Mouse (Mus musculus) cortical plate, adult 2 months (tissue): ENCODE results near the gene Clcf1.

Source experiments
- CTCF ChIP-seq: fragments of 200-500 bp; IDR thresholded peaks from 2 replicates; pipeline ENCODE4 v1.5.1; 2011; ENCODE audit warnings: mild to moderate bottlenecking, control low read depth, low read length; ENCODE audit not compliant: insufficient read depth; ENCODE audit errors: extremely low read depth
- POLR2A ChIP-seq: fragments of 200-500 bp; IDR thresholded peaks from 2 replicates; pipeline ENCODE4 v1.6.1; 2011; ENCODE audit warnings: mild to moderate bottlenecking, low read length, control low read depth; ENCODE audit not compliant: insufficient read depth; ENCODE audit errors: extremely low read depth

GRCm38 (mm10) chr19:4231253-4232185, 17.5 kb downstream of the Clcf1 start, which contains the start of gene Pold4:
- TF ChIP-seq POLR2A (peak; percentile 94), CTCF (no peak)
